Mouse (Mus musculus) liver, embryonic 14.5 days (tissue): ENCODE measurements around the gene Mtmr12. TPM values are rescaled to one million over a fixed set of nuclear protein-coding genes. Genes with fewer than 3 reads are reported as not detected.
"Not testable (repeated sequence)": the region's sequence is repeated elsewhere in the genome, so short reads cannot be mapped to it uniquely, and the experiment has no call there.

Experiments used
- ATAC-seq: fragments of 200-750 bp; cut with Nextera tagmentation; 2 replicates; pipeline ENCODE4 v1.8.0; 2017; ENCODE audit warnings: moderate number of reproducible peaks, mild to moderate bottlenecking, moderate library complexity; ENCODE audit not compliant: insufficient read depth
- DNase-seq, 3 experiments: peaks; one replicate each; pipeline ENCODE4 v3.0.0-alpha.2; 2012 to 2013; ENCODE audit warnings: low read depth in 3 of 3, low spot score in 3 of 3
- H3K27ac ChIP-seq: fragments of 300-500 bp; sonication (generic); 2 replicates; pipeline ENCODE4 v1.5.1; 2014; ENCODE audit warnings: moderate library complexity, mild to moderate bottlenecking, control low read depth, inconsistent platforms
- H3K27me3 ChIP-seq: fragments of 300-500 bp; sonication (generic); 2 replicates; pipeline ENCODE4 v1.6.1; 2014; ENCODE audit warnings: mild to moderate bottlenecking, low read length, moderate library complexity; ENCODE audit not compliant: control insufficient read depth, insufficient read depth
- H3K36me3 ChIP-seq: fragments of 300-500 bp; sonication (generic); replicated peaks from 2 replicates; pipeline ENCODE4 v1.6.1; 2014; ENCODE audit warnings: low read depth; ENCODE audit not compliant: control insufficient read depth, insufficient read depth
- H3K4me1 ChIP-seq, 2 experiments: fragments of 200-500 bp in 1 of 2; fragments of 300-500 bp in 1 of 2; sonication (generic) in 1 of 2; replicated peaks; 2 replicates each; pipeline ENCODE4 v1.6.1; 2012 to 2014; ENCODE audit warnings: antibody characterized with exemption in 1 of 2, inconsistent platforms in 1 of 2, low read length in 1 of 2; ENCODE audit not compliant: control insufficient read depth in 2 of 2, insufficient read depth in 2 of 2
- H3K4me2 ChIP-seq: fragments of 300-500 bp; sonication (generic); 2 replicates; pipeline ENCODE4 v1.6.1; 2014; ENCODE audit warnings: low read depth, mild to moderate bottlenecking, control low read depth, moderate library complexity
- H3K4me3 ChIP-seq, 2 experiments: fragments of 200-500 bp in 1 of 2; fragments of 300-500 bp in 1 of 2; sonication (generic) in 1 of 2; 2 replicates each; pipeline ENCODE4 v1.5.1; 2012 to 2014; ENCODE audit warnings: low read depth in 2 of 2, low read length in 2 of 2, mild to moderate bottlenecking in 2 of 2, control low read depth in 1 of 2, inconsistent platforms in 1 of 2, moderate library complexity in 1 of 2; ENCODE audit not compliant: insufficient read depth in 1 of 2
- H3K9ac ChIP-seq: fragments of 300-500 bp; sonication (generic); replicated peaks from 2 replicates; pipeline ENCODE4 v1.6.1; 2014; ENCODE audit warnings: mild to moderate bottlenecking, control low read depth, moderate library complexity
- H3K9me3 ChIP-seq: fragments of 300-500 bp; sonication (generic); 2 replicates; pipeline ENCODE4 v1.6.1; 2016; ENCODE audit warnings: low read length, mixed read lengths; ENCODE audit not compliant: control insufficient read depth
- CTCF ChIP-seq: IDR thresholded peaks from 2 replicates; pipeline ENCODE4 v1.5.1; 2016; ENCODE audit warnings: antibody characterized with exemption, low read depth, control low read depth
- EP300 ChIP-seq: IDR thresholded peaks from 2 replicates; pipeline ENCODE4 v1.6.1; 2016; ENCODE audit warnings: antibody characterized with exemption, low read depth
- WGBS: fragments of 180-500 bp; shearing (Covaris S2); extraction: QIAGEN DNeasy Blood & Tissue Kit; methylation state at CpG from one replicate; pipeline ENCODE4 v1.1.7; 2014; ENCODE audit not compliant: insufficient replicate concordance; 5-methylcytosine and 5-hydroxymethylcytosine counted together
- polyA plus RNA-seq, 2 experiments: library from polyadenylated mRNA; depleted of rRNA in 1 of 2; stranded (reverse) in 1 of 2; unstranded in 1 of 2; fragments of >200 nt; fragmentation: Nextera tagmentation in 1 of 2; extraction: Ambion mirVana in 1 of 2; gene quantifications; 2 replicates each; pipeline versions ENCODE4 v1.2.1 to v1.2.3; 2012 to 2014

The Mtmr12 gene
- polyA plus RNA-seq (2012; rRNA removed) (6.4 and 6.5 TPM in 2 replicates), polyA plus RNA-seq (2014; fragmentation: Nextera tagmentation; extraction: Ambion mirVana) (6.8 and 7.2 TPM in 2 replicates)

GRCm38 (mm10) chr15:12204319-12205159 is at the start of gene Mtmr12:
TSS of gene Mtmr12 (plus strand) at chr15:12205028.
- Histone ChIP-seq H3K27ac (peak within 1 kb of the TSS; percentile 95), H3K9me3 (no peaks in the 10 kb centered on the region), H3K4me3 (peak within 1 kb of the TSS; percentile 81 to 86), H3K27me3 (no peaks in the 10 kb centered on the region), H3K4me1 (peaks cover 20 to 33% of the 10 kb centered on the region in 2 experiments), H3K36me3 (no peaks in the 10 kb centered on the region), H3K9ac (peak within 1 kb of the TSS; percentile 97), H3K4me2 (peak within 1 kb of the TSS; percentile 96)
- TF ChIP-seq CTCF (peak; percentile 10; the same call in 1 of the 2 replicates), EP300 (no peak)
- ATAC-seq (peak; percentile 93), DNase-seq (peak; percentile 97 to 98 (median 97))
- WGBS = under 1% methylated on average over 47 of the region's 58 CpGs

- Histone ChIP-seq H3K27ac (no peak overlapping the region), H3K4me2 (no peak overlapping the region), H3K9me3 (no peaks in the 10 kb centered on the region), H3K4me1 (peaks cover 2 to 11% of the 10 kb centered on the region in 2 experiments; a peak in 3 of 4 replicates), H3K9ac (no peak overlapping the region), H3K36me3 (peaks cover 53% of the 10 kb centered on the region), H3K27me3 (no peaks in the 10 kb centered on the region), H3K4me3 (no peak overlapping the region)
- 90% methylated on average over 5 of the region's 5 CpGs for WGBS
- DNase-seq (no peak), ATAC-seq (no peak)
- no peak for TF ChIP-seq CTCF
- TF ChIP-seq EP300 = no peak
Observed at GRCm38 (mm10) chr15:12178126-12178525, 26.7 kb upstream of the Mtmr12 start.

- peak; percentile 45 for TF ChIP-seq EP300
- not testable (repeated sequence) for DNase-seq, H3K27ac ChIP-seq, H3K27me3 ChIP-seq, H3K9me3 ChIP-seq, H3K4me3 ChIP-seq, H3K4me2 ChIP-seq, H3K9ac ChIP-seq
- peaks cover 43% of the 10 kb centered on the region for H3K36me3 ChIP-seq
- ATAC-seq = peak; percentile 88
- 17% methylated on average over 13 of the region's 13 CpGs for WGBS
- peaks cover 2 to 11% of the 10 kb centered on the region in 2 experiments; a peak in 3 of 4 replicates for H3K4me1 ChIP-seq
Observed at GRCm38 (mm10) chr15:12181181-12181805, 23.5 kb upstream of the Mtmr12 start.

- H3K27me3 ChIP-seq = no peaks in the 10 kb centered on the region
- peak overlapping the region; percentile 87 for H3K4me2 ChIP-seq
- TF ChIP-seq CTCF (no peak), EP300 (peak; percentile 74)
- peak overlapping the region; percentile 53 to 64 for H3K4me3 ChIP-seq
- peaks cover 24 to 37% of the 10 kb centered on the region in 2 experiments for H3K4me1 ChIP-seq
- H3K9me3 ChIP-seq = no peaks in the 10 kb centered on the region
- peak; percentile 75 for ATAC-seq
- H3K27ac ChIP-seq = peak overlapping the region; percentile 77
- peaks cover 3% of the 10 kb centered on the region; the same call in 1 of the 2 replicates for H3K36me3 ChIP-seq
- 6% methylated on average over 25 of the region's 25 CpGs for WGBS
- peak overlapping the region; percentile 67 for H3K9ac ChIP-seq
- DNase-seq = peak; percentile 63 to 80 (median 69)
Observed at GRCm38 (mm10) chr15:12193880-12194816, 10.7 kb upstream of the Mtmr12 start.
